Mouse (Mus musculus) v-Abl transformed pro-B cells (cell line): Measurements from ENCODE around the gene Psenen.

Experiments used
- in situ Hi-C, 2 experiments: fragments of 400-800 bp; cut with MboI; formaldehyde crosslinking; loops; one replicate each; pipeline ENCODE4 v1.15.1; 2025; ENCODE audit not compliant: unreplicated experiment in 2 of 2

The Psenen gene

GRCm38 (mm10) chr7:30563117-30563905 lies at the start of gene Psenen, which contains the start of the genes U2af1l4 and Gm49396:
Gene Psenen, minus strand, starts transcription at chr7:30563627.
Gene U2af1l4, plus strand, starts transcription at chr7:30563301.
Gene Gm49396, plus strand, starts transcription at chr7:30563344.
- in situ Hi-C loops, result no loop called here

GRCm38 (mm10) chr7:30612654-30613402 lies 49.4 kb upstream of the Psenen start, which contains the start of gene Upk1a:
Gene Upk1a, minus strand, starts transcription at chr7:30612847.
- in situ Hi-C loops, result loop anchor here (10.0 to 25.0 kb wide), 2 partner anchors 268 to 276 kb away; no protein-coding TSS in a partner anchor

- in situ Hi-C loops, result loop anchor here (10.0 to 25.0 kb wide), 2 partner anchors 265 to 273 kb away; no protein-coding TSS in a partner anchor
Measured at GRCm38 (mm10) chr7:30610043-30610442, 46.6 kb upstream of the Psenen start.

DNA sequence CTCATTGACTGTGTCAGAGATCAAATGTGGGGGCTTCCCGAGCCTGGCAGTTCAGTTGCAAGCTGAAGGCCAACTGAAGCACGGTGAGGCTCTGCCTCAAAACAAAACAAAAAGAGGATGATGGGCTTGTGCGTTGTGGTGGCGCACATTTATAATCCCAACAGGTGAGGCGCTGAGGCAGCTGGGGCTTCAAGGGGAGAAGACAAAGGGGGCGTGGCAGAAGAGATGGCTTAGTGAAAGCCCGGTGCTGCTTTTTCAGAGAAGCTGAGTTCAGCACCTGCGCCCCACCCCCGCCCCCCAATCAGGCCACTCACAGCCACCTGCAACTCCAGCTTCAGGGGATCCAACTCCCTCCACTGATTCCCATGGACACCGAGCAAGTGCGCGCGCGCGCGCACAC lies 45.0 kb upstream of the Psenen start:
- in situ Hi-C loops, result loop anchor here in 1 of 2 experiments (5.0 to 25.0 kb wide), 2 partner anchors 116 to 271 kb away; partner anchors contain the start of gene Prodh2

- in situ Hi-C loops, result loop anchor here in 1 of 2 experiments (5.0 to 25.0 kb wide), 2 partner anchors 116 to 271 kb away; partner anchors contain the start of gene Prodh2
Measured at GRCm38 (mm10) chr7:30607706-30608309, 44.4 kb upstream of the Psenen start.

DNA sequence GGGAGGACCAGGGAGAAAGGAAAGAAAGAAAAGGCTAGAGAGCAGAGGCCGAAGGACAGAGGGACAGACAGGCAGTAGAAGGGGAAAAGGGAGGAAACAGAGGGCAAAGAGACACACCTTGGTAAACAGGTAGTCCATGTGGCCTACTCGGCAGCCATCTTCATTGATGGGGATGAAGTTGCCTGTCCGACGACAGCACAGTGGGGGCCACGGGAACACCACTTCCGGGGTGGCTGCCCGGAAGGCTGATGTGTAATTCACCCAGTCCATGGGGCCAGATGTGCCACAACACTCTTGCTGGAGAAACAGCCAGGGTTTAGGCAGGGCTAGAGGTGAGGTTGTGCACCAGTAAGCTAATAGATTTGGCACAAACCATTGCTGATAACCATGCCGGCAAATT lies 41.5 kb upstream of the Psenen start:
- in situ Hi-C loops, result loop anchor here in 1 of 2 experiments (5.0 to 25.0 kb wide), 2 partner anchors 113 to 268 kb away; partner anchors contain the start of gene Prodh2

GRCm38 (mm10) chr7:30604424-30604823 lies 41.0 kb upstream of the Psenen start:
- in situ Hi-C loops, result loop anchor here in 1 of 2 experiments (25.0 kb wide), 1 partner anchor 267 kb away; no protein-coding TSS in a partner anchor

DNA sequence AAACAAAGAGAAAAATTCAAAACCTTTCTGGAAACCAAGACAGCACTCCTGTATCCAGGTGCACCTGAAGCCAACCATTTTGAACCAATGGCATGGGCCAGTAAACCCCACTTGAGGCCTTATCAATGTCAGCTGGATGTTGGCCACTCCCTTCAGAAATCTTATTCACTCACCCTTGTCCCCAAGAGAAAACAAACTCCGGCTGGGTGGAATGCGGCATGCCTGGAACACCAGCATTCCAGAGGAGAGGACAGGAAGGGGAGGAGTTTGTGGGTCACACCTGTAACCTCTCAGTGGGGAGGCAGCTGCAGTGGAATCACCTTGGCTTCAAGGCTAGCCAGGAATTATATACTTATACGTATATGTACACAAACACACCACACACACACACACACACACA lies 39.2 kb upstream of the Psenen start:
- in situ Hi-C loops, result loop anchor here in 1 of 2 experiments (25.0 kb wide), 1 partner anchor 265 kb away; no protein-coding TSS in a partner anchor

DNA sequence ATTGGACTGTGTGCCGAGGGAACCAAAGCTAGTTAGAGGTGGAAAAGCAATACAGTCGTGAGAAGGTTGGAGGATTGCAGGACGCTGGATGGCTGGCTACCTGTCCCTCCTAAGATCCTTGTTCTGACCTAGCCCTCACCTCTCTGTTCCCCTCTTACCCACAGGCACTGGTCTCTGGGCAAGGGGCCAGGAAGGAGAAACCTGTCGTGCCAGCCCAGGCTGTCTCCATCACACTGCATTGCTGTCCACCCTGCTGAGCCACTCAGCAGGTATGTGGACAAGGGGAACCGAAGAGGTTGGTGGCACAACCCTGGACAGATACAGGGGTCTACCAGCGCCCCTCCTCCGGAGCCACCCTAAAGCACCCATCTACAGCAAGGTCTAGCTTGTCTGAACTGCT lies 37.2 kb upstream of the Psenen start:
- in situ Hi-C loops, result loop anchor here in 1 of 2 experiments (25.0 kb wide), 1 partner anchor 263 kb away; no protein-coding TSS in a partner anchor

GRCm38 (mm10) chr7:30599933-30600353 lies 36.5 kb upstream of the Psenen start:
- in situ Hi-C loops, result loop anchor here in 1 of 2 experiments (25.0 kb wide), 1 partner anchor 263 kb away; no protein-coding TSS in a partner anchor

- in situ Hi-C loops, result no loop called here
Measured at GRCm38 (mm10) chr7:30598786-30599185, 35.4 kb upstream of the Psenen start, which contains the start of gene Zbtb32. Gene Zbtb32, minus strand, starts transcription at chr7:30598909.

- in situ Hi-C loops, result no loop called here
Measured at GRCm38 (mm10) chr7:30596811-30597210, 33.4 kb upstream of the Psenen start.

- in situ Hi-C loops, result no loop called here
Measured at GRCm38 (mm10) chr7:30596093-30596492, 32.7 kb upstream of the Psenen start.

DNA sequence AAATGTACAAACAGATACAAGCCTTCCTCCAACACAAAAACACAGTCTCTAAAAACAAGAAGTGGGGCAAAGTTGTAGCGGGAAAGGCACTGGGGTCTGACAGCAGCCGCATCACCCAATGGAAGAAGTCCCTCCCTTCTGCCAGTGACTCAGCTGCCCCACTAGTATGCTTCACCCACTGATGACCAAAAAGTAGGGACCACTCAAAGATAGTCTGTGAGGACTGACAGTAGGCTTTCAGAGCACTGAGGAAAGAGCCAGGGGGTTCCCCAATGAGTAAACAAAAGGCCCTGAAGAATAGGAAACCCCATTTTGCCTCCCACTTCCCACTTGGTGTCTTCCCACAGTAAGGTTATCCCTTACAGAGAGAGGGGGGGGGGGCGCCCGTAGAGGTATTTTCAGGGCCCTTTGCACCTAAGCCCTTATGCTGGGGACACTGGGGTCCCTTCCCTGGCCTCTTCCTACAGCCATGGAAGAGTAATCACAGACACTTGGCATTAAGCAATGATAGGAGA lies 31.1 kb upstream of the Psenen start:
- in situ Hi-C loops, result no loop called here

DNA sequence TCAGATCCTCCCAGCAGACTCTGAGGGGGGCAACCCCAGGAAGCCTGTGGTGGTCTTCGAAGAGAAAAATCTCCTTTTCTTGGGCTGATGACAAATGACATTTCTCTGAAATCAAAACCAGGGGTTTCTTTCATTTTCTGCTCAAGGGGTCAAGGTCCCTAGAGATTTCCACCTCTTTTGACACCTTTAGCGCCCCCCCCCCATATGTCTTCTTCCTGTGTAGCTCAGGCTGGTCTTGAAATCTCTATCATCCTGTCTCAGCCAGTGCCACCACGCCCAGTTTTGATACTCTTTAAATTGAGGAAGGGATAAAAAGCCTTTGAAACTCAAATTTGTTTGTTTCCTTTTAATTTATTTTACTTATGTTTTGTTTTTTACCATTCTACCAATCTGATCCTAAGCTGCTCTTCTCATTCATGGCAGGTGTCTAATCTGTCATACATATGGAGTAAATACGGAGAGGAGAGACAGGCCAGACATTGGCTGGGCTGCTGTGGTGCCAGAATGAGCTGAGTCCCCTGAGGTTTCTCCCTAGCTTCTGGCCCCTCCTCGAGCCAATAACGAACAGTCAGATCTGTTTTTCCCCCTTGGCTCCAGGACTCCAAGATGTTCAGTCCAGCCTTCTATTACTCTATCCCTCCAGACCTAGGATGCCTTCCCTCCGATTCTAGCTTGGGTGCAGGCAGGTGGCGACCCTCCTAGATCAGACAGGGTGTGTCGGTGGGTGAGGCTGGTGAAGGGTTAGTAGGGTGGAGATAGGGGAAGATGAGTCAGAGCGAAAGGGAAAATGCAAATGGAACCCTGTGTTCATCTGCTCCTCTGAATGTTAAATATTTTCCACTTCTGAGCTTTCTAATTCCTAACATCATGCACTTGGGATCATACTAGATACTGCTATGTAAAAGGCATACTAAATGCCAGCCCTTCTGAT lies 30.4 kb upstream of the Psenen start:
- in situ Hi-C loops, result no loop called here

- in situ Hi-C loops, result no loop called here
Measured at GRCm38 (mm10) chr7:30592772-30593423, 29.5 kb upstream of the Psenen start.

- in situ Hi-C loops, result no loop called here
Measured at GRCm38 (mm10) chr7:30591605-30591951, 28.2 kb upstream of the Psenen start.

- in situ Hi-C loops, result no loop called here
Measured at GRCm38 (mm10) chr7:30590927-30591604, 27.6 kb upstream of the Psenen start.
